Mouse (Mus musculus): ENCODE measurements around the gene Frmpd1. TPM values are rescaled to one million over a fixed set of nuclear protein-coding genes. Genes with fewer than 3 reads are reported as not detected.

Frmpd1 gene
- 1.9 and 2.9 TPM in 2 replicates for polyA plus RNA-seq (2021; fragmentation: Nextera tagmentation)
- long read RNA-seq, experiment 1, full-length matches to known transcripts, result 8 of 17 reads
- long read RNA-seq, experiment 1, partial matches to known transcripts, result 5 of 17 reads
- long read RNA-seq, experiment 1, other reads (novel, unspliced or antisense), result 4 of 17 reads
- long read RNA-seq, experiment 2, partial matches to known transcripts, result 0 of 3 reads
- long read RNA-seq, experiment 2, other reads (novel, unspliced or antisense), result 3 of 3 reads

GRCm38 (mm10) chr4:45184521-45185330, at the start of gene Frmpd1:
TSS of gene Frmpd1 (plus strand) at chr4:45184875.

DNA sequence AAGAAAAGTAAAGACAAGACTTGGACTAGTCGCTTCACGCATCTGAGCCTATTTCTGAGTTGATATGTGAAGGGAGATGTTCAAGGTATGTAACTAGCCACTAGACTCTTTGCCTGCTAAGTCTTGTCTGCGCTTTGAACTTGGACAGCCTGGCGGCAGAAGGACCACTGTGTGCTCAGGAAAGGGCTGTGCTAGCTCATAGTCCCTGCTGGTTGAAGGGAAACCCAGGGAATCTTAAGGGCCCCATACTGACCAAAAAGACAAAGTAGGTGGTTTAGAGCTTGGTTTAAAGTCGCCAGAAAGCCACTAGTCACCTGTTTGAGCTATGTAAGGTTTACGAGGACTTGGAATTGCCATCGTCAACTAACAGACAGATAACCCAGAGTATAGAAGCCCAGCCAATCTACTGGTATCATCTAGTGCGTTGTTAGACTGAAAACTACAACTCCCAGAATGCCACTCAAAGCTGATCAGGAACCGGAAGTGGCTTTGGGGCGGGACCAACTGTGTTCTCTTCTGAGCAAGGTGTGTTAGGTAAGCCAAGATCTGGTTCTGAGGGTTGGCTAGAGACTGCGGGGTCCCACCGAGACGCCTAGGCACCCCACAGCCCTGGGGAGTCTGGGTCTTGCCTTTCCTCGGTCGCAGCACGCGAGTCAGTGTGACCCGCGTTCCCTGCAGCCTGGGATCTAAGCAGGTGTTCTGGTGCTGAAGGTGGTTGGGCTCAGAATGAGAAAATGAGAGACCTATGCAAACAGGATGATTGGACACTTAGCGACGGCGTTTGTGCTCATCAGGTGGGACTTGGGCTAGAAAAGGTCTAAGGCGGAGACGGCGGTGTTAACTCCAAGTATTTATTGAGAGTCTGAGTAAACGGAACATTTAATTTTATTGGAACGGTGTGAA, 112.2 kb downstream of the Frmpd1 start, which contains the start of gene Trmt10b:
Gene Trmt10b, plus strand, starts transcription at position 466 of the 903 bp plus-strand sequence.

Other genes with a start within 250 kb of the Frmpd1 start
- gene Grhpr, start 203.5 kb upstream of the Frmpd1 start, polyA plus RNA-seq (2021; fragmentation: Nextera tagmentation), result 63.6 and 70.5 TPM in 2 replicates
- gene Zbtb5, start 172.5 kb upstream of the Frmpd1 start, polyA plus RNA-seq (2021; fragmentation: Nextera tagmentation), result 3.1 and 3.5 TPM in 2 replicates
- gene Polr1e, start 166.3 kb upstream of the Frmpd1 start, polyA plus RNA-seq (2021; fragmentation: Nextera tagmentation), result 10.0 and 10.4 TPM in 2 replicates
- gene Fbxo10, start 100.3 kb upstream of the Frmpd1 start, polyA plus RNA-seq (2021; fragmentation: Nextera tagmentation), result 8.8 and 12.2 TPM in 2 replicates
- 201 and 237 TPM in 2 replicates for gene Tomm5, start 76.8 kb upstream of the Frmpd1 start, polyA plus RNA-seq (2021; fragmentation: Nextera tagmentation)
- gene Trmt10b, start 112.3 kb downstream of the Frmpd1 start, polyA plus RNA-seq (2021; fragmentation: Nextera tagmentation), result 12.7 and 20.7 TPM in 2 replicates
- 1.4 and 7.3 TPM in 2 replicates for gene Dcaf10, start 157.2 kb downstream of the Frmpd1 start, polyA plus RNA-seq (2021; fragmentation: Nextera tagmentation)
- gene Exosc3, start 157.9 kb downstream of the Frmpd1 start, polyA plus RNA-seq (2021; fragmentation: Nextera tagmentation), result 19.8 and 24.0 TPM in 2 replicates
- gene Slc25a51, start 223.9 kb downstream of the Frmpd1 start, polyA plus RNA-seq (2021; fragmentation: Nextera tagmentation), result 47.2 and 53.3 TPM in 2 replicates